Mouse (Mus musculus): Measurements from ENCODE around the gene Myl6.

- no peak for TF ChIP-seq EP300 (IDR thresholded peaks at IDR 0.05; ENCODE audit: low read depth)
- no peak for TF ChIP-seq CTCF (IDR thresholded peaks at IDR 0.05; ENCODE audit: low read depth)
Measured at GRCm38 (mm10) chr10:128491495-128491894, 2.5 kb downstream of the Myl6 start.

Data from liver, embryonic 14.5 days (tissue).